Mouse (Mus musculus) MEL (cell line): ENCODE data around the gene Pknox2. TPM values are rescaled to one million over a fixed set of nuclear protein-coding genes. Genes with fewer than 3 reads are reported as not detected.

Source experiments
- DNase-seq: peaks from one replicate; pipeline ENCODE4 v3.0.0; 2011; ENCODE audit warnings: low read depth, low spot score
- H3K27ac ChIP-seq: 2 replicates; pipeline ENCODE4 v1.5.1; 2012; ENCODE audit warnings: low read depth, mild to moderate bottlenecking, control low read depth, low read length, moderate library complexity; ENCODE audit not compliant: control insufficient read depth
- H3K27me3 ChIP-seq, 2 experiments: fragments of 150-350 bp in 1 of 2; sonication (generic) in 1 of 2; 2 replicates each; pipeline ENCODE4 v1.6.1; 2012; ENCODE audit warnings: low read length in 2 of 2, mild to moderate bottlenecking in 2 of 2, improper control_type of control experiment in 1 of 2, moderate library complexity in 1 of 2; ENCODE audit not compliant: insufficient read depth in 2 of 2, control insufficient read depth in 1 of 2
- H3K36me3 ChIP-seq, 2 experiments: 2 replicates each; pipeline ENCODE4 v1.6.1; 2012 to 2014; ENCODE audit warnings: low read length in 2 of 2, improper control_type of control experiment in 1 of 2, inconsistent platforms in 1 of 2, mild to moderate bottlenecking in 1 of 2; ENCODE audit not compliant: insufficient read depth in 2 of 2, control insufficient read depth in 1 of 2
- H3K4me1 ChIP-seq, 2 experiments: fragments of 150-350 bp in 1 of 2; sonication (generic) in 1 of 2; 2 replicates each; pipeline ENCODE4 v1.6.1; 2012; ENCODE audit warnings: low read length in 2 of 2, improper control_type of control experiment in 1 of 2, mild to moderate bottlenecking in 1 of 2; ENCODE audit not compliant: insufficient read depth in 2 of 2, control insufficient read depth in 1 of 2
- H3K4me3 ChIP-seq, 2 experiments: fragments of 150-350 bp in 1 of 2; sonication (generic) in 1 of 2; 2 replicates each; pipeline ENCODE4 v1.5.1; 2012; ENCODE audit warnings: low read depth in 2 of 2, low read length in 2 of 2, mild to moderate bottlenecking in 2 of 2, moderate library complexity in 2 of 2, control low read depth in 1 of 2, improper control_type of control experiment in 1 of 2; ENCODE audit not compliant: control insufficient read depth in 1 of 2, insufficient read depth in 1 of 2
- H3K79me2 ChIP-seq: 2 replicates; pipeline ENCODE4 v1.6.1; 2012; ENCODE audit warnings: mild to moderate bottlenecking, low read length, moderate library complexity; ENCODE audit not compliant: control insufficient read depth, poor library complexity, insufficient read depth
- H3K9ac ChIP-seq: 2 replicates; pipeline ENCODE4 v1.6.1; 2012; ENCODE audit warnings: low read depth, mild to moderate bottlenecking, control low read depth, low read length, moderate library complexity; ENCODE audit not compliant: control insufficient read depth, poor library complexity, severe bottlenecking
- H3K9me3 ChIP-seq: fragments of 150-350 bp; sonication (generic); replicated peaks from 2 replicates; pipeline ENCODE4 v1.6.1; 2012; ENCODE audit warnings: mild to moderate bottlenecking, low read length, improper control_type of control experiment, moderate library complexity; ENCODE audit not compliant: insufficient read depth
- BHLHE40 ChIP-seq: IDR thresholded peaks from 2 replicates; pipeline ENCODE4 v1.6.1; 2012; ENCODE audit warnings: low read depth, mild to moderate bottlenecking, inconsistent platforms, low read length, improper control_type of control experiment, borderline replicate concordance
- CHD1 ChIP-seq: IDR thresholded peaks from 2 replicates; pipeline ENCODE4 v1.6.1; 2012; ENCODE audit warnings: low read depth, mild to moderate bottlenecking, inconsistent platforms, low read length, improper control_type of control experiment
- CHD2 ChIP-seq: IDR thresholded peaks from 2 replicates; pipeline ENCODE4 v1.6.1; 2011; ENCODE audit warnings: low read length, improper control_type of control experiment
- CTCF ChIP-seq, 3 experiments: IDR thresholded peaks in 2 of 3; conservative IDR thresholded peaks in 1 of 3; 2 replicates each; pipeline ENCODE4 v1.5.1; 2011 to 2012; ENCODE audit warnings: low read length in 3 of 3, low read depth in 2 of 3, mild to moderate bottlenecking in 2 of 3, improper control_type of control experiment in 1 of 3, inconsistent platforms in 1 of 3, mixed read lengths in 1 of 3, moderate library complexity in 1 of 3; ENCODE audit not compliant: control insufficient read depth in 1 of 3, insufficient read depth in 1 of 3, poor library complexity in 1 of 3, severe bottlenecking in 1 of 3
- E2F4 ChIP-seq: IDR thresholded peaks from 2 replicates; pipeline ENCODE4 v1.6.1; 2011; ENCODE audit warnings: low read depth, low read length, improper control_type of control experiment, borderline replicate concordance
- ELF1 ChIP-seq: IDR thresholded peaks from 2 replicates; pipeline ENCODE4 v1.6.1; 2014; ENCODE audit warnings: low read depth, mild to moderate bottlenecking, inconsistent platforms, low read length, improper control_type of control experiment, moderate library complexity
- GABPA ChIP-seq: IDR thresholded peaks from 2 replicates; pipeline ENCODE4 v1.6.1; 2012; ENCODE audit warnings: low read depth, mild to moderate bottlenecking, inconsistent platforms, low read length, improper control_type of control experiment, moderate library complexity
- KAT2A ChIP-seq: conservative IDR thresholded peaks from 2 replicates; pipeline ENCODE4 v1.6.1; 2012; ENCODE audit warnings: low read depth, low read length, improper control_type of control experiment, inconsistent platforms
- MAFK ChIP-seq: IDR thresholded peaks from 2 replicates; pipeline ENCODE4 v1.6.1; 2011; ENCODE audit warnings: low read depth, mild to moderate bottlenecking, low read length, improper control_type of control experiment, borderline replicate concordance
- MAX ChIP-seq: IDR thresholded peaks from 2 replicates; pipeline ENCODE4 v1.6.1; 2011; ENCODE audit warnings: low read length, improper control_type of control experiment
- MAZ ChIP-seq: IDR thresholded peaks from 2 replicates; pipeline ENCODE4 v1.6.1; 2012; ENCODE audit warnings: low read depth, mild to moderate bottlenecking, inconsistent platforms, low read length, improper control_type of control experiment
- MEF2A ChIP-seq: IDR thresholded peaks from 2 replicates; pipeline ENCODE4 v1.6.1; 2014; ENCODE audit warnings: low read depth, mild to moderate bottlenecking, inconsistent platforms, low read length, improper control_type of control experiment; ENCODE audit not compliant: poor library complexity, insufficient replicate concordance, severe bottlenecking; ENCODE audit errors: extremely low read depth
- MXI1 ChIP-seq: IDR thresholded peaks from 2 replicates; pipeline ENCODE4 v1.6.1; 2011; ENCODE audit warnings: mild to moderate bottlenecking, low read depth, low read length, improper control_type of control experiment
- MYB ChIP-seq: IDR thresholded peaks from 2 replicates; pipeline ENCODE4 v1.6.1; 2011; ENCODE audit warnings: mild to moderate bottlenecking, low read depth, low read length, improper control_type of control experiment
- MYC ChIP-seq: IDR thresholded peaks from 2 replicates; pipeline ENCODE4 v1.6.1; 2011; ENCODE audit warnings: low read depth, mild to moderate bottlenecking, low read length, improper control_type of control experiment, moderate library complexity
- POLR2A ChIP-seq, 2 experiments: IDR thresholded peaks; 2 replicates each; pipeline ENCODE4 v1.6.1; 2011 to 2012; ENCODE audit warnings: low read length in 2 of 2, mild to moderate bottlenecking in 2 of 2, control low read depth in 1 of 2, improper control_type of control experiment in 1 of 2, low read depth in 1 of 2, moderate library complexity in 1 of 2; ENCODE audit not compliant: control insufficient read depth in 1 of 2, insufficient read depth in 1 of 2, poor library complexity in 1 of 2
- POLR2AphosphoS2 ChIP-seq: IDR thresholded peaks from 2 replicates; pipeline ENCODE4 v1.6.1; 2011; ENCODE audit warnings: low read length, improper control_type of control experiment
- POLR2AphosphoS5 ChIP-seq: IDR thresholded peaks from 2 replicates; pipeline ENCODE4 v1.6.1; 2012; ENCODE audit warnings: low read depth, borderline replicate concordance, mild to moderate bottlenecking, inconsistent platforms, low read length, moderate library complexity, mixed read lengths
- RCOR1 ChIP-seq: IDR thresholded peaks from 2 replicates; pipeline ENCODE4 v1.6.1; 2012; ENCODE audit warnings: low read depth, mild to moderate bottlenecking, inconsistent platforms, low read length, improper control_type of control experiment
- SIN3A ChIP-seq: IDR thresholded peaks from 2 replicates; pipeline ENCODE4 v1.6.1; 2012; ENCODE audit warnings: low read length, improper control_type of control experiment, inconsistent platforms
- SMC3 ChIP-seq: IDR thresholded peaks from 2 replicates; pipeline ENCODE4 v1.6.1; 2011; ENCODE audit warnings: low read depth, low read length, improper control_type of control experiment
- TAL1 ChIP-seq: IDR thresholded peaks from 2 replicates; pipeline ENCODE4 v1.6.1; 2012; ENCODE audit warnings: mild to moderate bottlenecking, inconsistent platforms, low read length, moderate library complexity, mixed read lengths
- TBP ChIP-seq: IDR thresholded peaks from 2 replicates; pipeline ENCODE4 v1.8.0; 2011; ENCODE audit warnings: low read depth, low read length, improper control_type of control experiment
- USF1 ChIP-seq: IDR thresholded peaks from 2 replicates; pipeline ENCODE4 v1.6.1; 2014; ENCODE audit warnings: low read depth, mild to moderate bottlenecking, inconsistent platforms, low read length, improper control_type of control experiment, moderate library complexity
- ZC3H11A ChIP-seq: IDR thresholded peaks from 2 replicates; pipeline ENCODE4 v1.6.1; 2012; ENCODE audit warnings: low read depth, mild to moderate bottlenecking, inconsistent platforms, low read length, improper control_type of control experiment
- ZKSCAN1 ChIP-seq: IDR thresholded peaks from 2 replicates; pipeline ENCODE4 v1.6.1; 2012; ENCODE audit warnings: low read depth, mild to moderate bottlenecking, inconsistent platforms, low read length, improper control_type of control experiment, moderate library complexity
- ZNF384 ChIP-seq: IDR thresholded peaks from 2 replicates; pipeline ENCODE4 v1.6.1; 2012; ENCODE audit warnings: low read depth, mild to moderate bottlenecking, inconsistent platforms, low read length, improper control_type of control experiment
- polyA plus RNA-seq, 2 experiments: library from polyadenylated mRNA; stranded (reverse) in 1 of 2; unstranded in 1 of 2; fragments of >175 nt in 1 of 2; fragments of >200 nt in 1 of 2; gene quantifications; 2 replicates each; pipeline versions ENCODE4 v1.2.1 to v1.2.4; 2012; ENCODE audit warnings: low replicate concordance in 2 of 2, low read depth in 1 of 2; ENCODE audit not compliant: insufficient read length in 2 of 2, insufficient read depth in 1 of 2, missing spikeins in 1 of 2
- total RNA-seq: library from RNA; depleted of rRNA; stranded (reverse); fragments of 300-350 nt; gene quantifications from 2 replicates; pipeline ENCODE4 v1.2.3, GENCODE M21; 2012

The Pknox2 gene
- total and polyA plus RNA-seq, 3 experiments = not detected

- Histone ChIP-seq H3K9ac (no peak overlapping the region), H3K4me3 (no peak overlapping the region)
These were observed 94.2 kb downstream of the Pknox2 start for GRCm38 (mm10) chr9:37053041-37053440.

GRCm38 (mm10) chr9:37051669-37052068 lies 95.5 kb downstream of the Pknox2 start:
- Histone ChIP-seq H3K4me1 (no peaks in the 10 kb centered on the region), H3K79me2 (no peaks in the 10 kb centered on the region), H3K27ac (no peak overlapping the region), H3K9me3 (no peaks in the 10 kb centered on the region), H3K4me3 (no peak overlapping the region), H3K9ac (no peak overlapping the region), H3K27me3 (peaks cover 0 to 7% of the 10 kb centered on the region in 2 experiments; a peak in 2 of 4 replicates), H3K36me3 (no peaks in the 10 kb centered on the region)
- DNase-seq = no peak
- TF ChIP-seq USF1 = no peak
- no peak for TF ChIP-seq KAT2A
- TF ChIP-seq RCOR1 = no peak
- TF ChIP-seq ELF1 = no peak
- no peak for TF ChIP-seq MXI1
- no peak for TF ChIP-seq TBP
- no peak for TF ChIP-seq GABPA
- no peak for TF ChIP-seq BHLHE40
- TF ChIP-seq MEF2A = no peak

More at GRCm38 (mm10) chr9:37053041-37053440, 94.2 kb downstream of the Pknox2 start:
- Histone ChIP-seq H3K4me1 (no peaks in the 10 kb centered on the region), H3K27me3 (peaks cover 0 to 7% of the 10 kb centered on the region in 2 experiments; a peak in 2 of 4 replicates), H3K9me3 (no peaks in the 10 kb centered on the region), H3K27ac (no peak overlapping the region), H3K79me2 (no peaks in the 10 kb centered on the region), H3K36me3 (no peaks in the 10 kb centered on the region)
- DNase-seq = no peak
- TF ChIP-seq POLR2AphosphoS5 (no peak), SIN3A (no peak), TAL1 (no peak), MAFK (no peak), TBP (no peak)

- H3K27ac ChIP-seq = no peak overlapping the region
- H3K79me2 ChIP-seq = no peaks in the 10 kb centered on the region
- H3K36me3 ChIP-seq = no peaks in the 10 kb centered on the region
- no peak for DNase-seq
- H3K4me3 ChIP-seq = no peak overlapping the region
- peaks cover 0 to 3% of the 10 kb centered on the region in 2 experiments; a peak in 2 of 4 replicates for H3K27me3 ChIP-seq
- TF ChIP-seq CHD1 (no peak), SMC3 (no peak), ZC3H11A (no peak), CTCF (IDR thresholded peaks at IDR 0.05 in 2 of 3, conservative IDR thresholded peaks at IDR 0.05 in 1 of 3; ENCODE audit: control insufficient read depth in 1 of 3, insufficient read depth in 1 of 3, low read depth in 2 of 3, low read length in 3 of 3, poor library complexity in 1 of 3, severe bottlenecking in 1 of 3) (no peak), E2F4 (no peak), MYC (no peak), CHD2 (no peak), POLR2AphosphoS2 (no peak), MAX (no peak), MAZ (no peak), POLR2A (IDR thresholded peaks at IDR 0.05; ENCODE audit: control insufficient read depth in 1 of 2, insufficient read depth in 1 of 2, low read depth in 1 of 2, low read length in 2 of 2, poor library complexity in 1 of 2) (no peak), MYB (no peak), ZNF384 (no peak), USF1 (no peak), ZKSCAN1 (no peak)
- H3K9ac ChIP-seq = no peak overlapping the region
- H3K9me3 ChIP-seq = no peaks in the 10 kb centered on the region
- no peaks in the 10 kb centered on the region for H3K4me1 ChIP-seq
These were observed 99.7 kb downstream of the Pknox2 start for GRCm38 (mm10) chr9:37047490-37047889.
